In genomic region chr15:81466738-81467113, GRCm38 (mm10) we compare ENCODE assay signal across 8 mouse cellular contexts. TPM values are rescaled to one million over a fixed set of nuclear protein-coding genes. Genes with fewer than 3 reads are reported as not detected.
DNase-seq lines count a peak whose midpoint lies in the region; ATAC-seq and TF ChIP-seq lines count a peak whose summit lies in the region.

No protein-coding gene starts in this region.

- H3K4me3 ChIP-seq in kidney, postnatal 0 days (replicated peaks; ENCODE audit: low read depth, low read length) = peak overlapping the region; percentile 66
- H3K4me3 ChIP-seq in embryonic facial prominence, embryonic 10.5 days = peak overlapping the region; percentile 79
- H3K4me3 ChIP-seq in intestine, embryonic 14.5 days (ENCODE audit: low read depth, low read length) = peak overlapping the region; percentile 77
- peak overlapping the region; percentile 49 for H3K4me3 ChIP-seq in midbrain, postnatal 0 days (ENCODE audit: low read depth, low read length)

- H3K36me3 ChIP-seq in kidney, postnatal 0 days (ENCODE audit: insufficient read depth, low read length) = peaks cover 14% of the 10 kb centered on the region; the same call in 1 of the 2 replicates
- H3K36me3 ChIP-seq in embryonic facial prominence, embryonic 10.5 days (replicated peaks) = peaks cover 46% of the 10 kb centered on the region
- peaks cover 30% of the 10 kb centered on the region for H3K36me3 ChIP-seq in intestine, embryonic 14.5 days (ENCODE audit: control insufficient read depth, insufficient read depth, low read length)
- peaks cover 15% of the 10 kb centered on the region for H3K36me3 ChIP-seq in midbrain, postnatal 0 days (ENCODE audit: insufficient read depth, low read length)

- DNase-seq in kidney, postnatal 0 days (ENCODE audit: low spot score) = no peak
- DNase-seq in kidney, adult 18-20 months = no peak
- DNase-seq in embryonic facial prominence, embryonic 10.5 days (ENCODE audit: low spot score) = no peak
- no peak for DNase-seq in intestine, embryonic 14.5 days (ENCODE audit: low spot score)
- no peak for DNase-seq in midbrain, postnatal 0 days (ENCODE audit: low spot score)
- DNase-seq in right cerebral cortex, postnatal 25 days = no peak
- no peak for DNase-seq in adrenal gland, adult 8-10 months

- H3K27ac ChIP-seq in kidney, postnatal 0 days = peak overlapping the region; percentile 91
- H3K27ac ChIP-seq in embryonic facial prominence, embryonic 10.5 days (replicated peaks) = peak overlapping the region; percentile 93
- H3K27ac ChIP-seq in intestine, embryonic 14.5 days (ENCODE audit: low read depth) = peak overlapping the region; percentile 70
- H3K27ac ChIP-seq in midbrain, postnatal 0 days (ENCODE audit: low read depth, low read length) = peak overlapping the region; percentile 83

- under 1% methylated on average over 15 of the region's 15 CpGs for WGBS in kidney, postnatal 0 days
- 0% methylated on average over 15 of the region's 15 CpGs for WGBS in embryonic facial prominence, embryonic 10.5 days
- 0% methylated on average over 15 of the region's 15 CpGs for WGBS in intestine, embryonic 14.5 days
- WGBS in midbrain, postnatal 0 days = 0% methylated on average over 14 of the region's 15 CpGs

- peak overlapping the region; percentile 72 for H3K9ac ChIP-seq in kidney, postnatal 0 days (ENCODE audit: low read depth, low read length)
- peak overlapping the region; percentile 66 for H3K9ac ChIP-seq in intestine, embryonic 14.5 days (ENCODE audit: low read length)
- peak overlapping the region; percentile 61 for H3K9ac ChIP-seq in midbrain, postnatal 0 days (replicated peaks; ENCODE audit: low read length, poor library complexity, severe bottlenecking)

- ATAC-seq in kidney, postnatal 0 days (replicated peaks; ENCODE audit: low FRiP score, low read depth) = no peak
- ATAC-seq in intestine, embryonic 14.5 days (replicated peaks; ENCODE audit: low FRiP score, low TSS enrichment, low read depth) = no peak; the same call in 1 of the 2 replicates
- no peak for ATAC-seq in midbrain, postnatal 0 days (ENCODE audit: low FRiP score)
- no peak for ATAC-seq in activated CD4-positive, CD25-positive, alpha-beta regulatory T cell, adult 4 months

- peak overlapping the region; percentile 74 for H3K4me2 ChIP-seq in kidney, postnatal 0 days (ENCODE audit: low read length)
- peak overlapping the region; percentile 64 for H3K4me2 ChIP-seq in intestine, embryonic 14.5 days (ENCODE audit: low read length)
- peak overlapping the region; percentile 52 for H3K4me2 ChIP-seq in midbrain, postnatal 0 days (ENCODE audit: low read depth, low read length, poor library complexity, severe bottlenecking)

- no peaks in the 10 kb centered on the region for H3K27me3 ChIP-seq in kidney, postnatal 0 days (ENCODE audit: insufficient read depth, low read length)
- H3K27me3 ChIP-seq in embryonic facial prominence, embryonic 10.5 days (replicated peaks; ENCODE audit: low read depth, poor library complexity, severe bottlenecking) = no peaks in the 10 kb centered on the region
- H3K27me3 ChIP-seq in intestine, embryonic 14.5 days (replicated peaks; ENCODE audit: control insufficient read depth, insufficient read depth, low read length) = no peaks in the 10 kb centered on the region
- no peaks in the 10 kb centered on the region for H3K27me3 ChIP-seq in midbrain, postnatal 0 days (ENCODE audit: insufficient read depth, low read length)

- TF ChIP-seq CTCF in kidney, postnatal 0 days (IDR thresholded peaks at IDR 0.05; ENCODE audit: low read depth) = no peak
- TF ChIP-seq CTCF in midbrain, postnatal 0 days (IDR thresholded peaks at IDR 0.05) = no peak

- H3K4me1 ChIP-seq in kidney, postnatal 0 days (replicated peaks; ENCODE audit: insufficient read depth, low read length) = no peaks in the 10 kb centered on the region
- peaks cover 20% of the 10 kb centered on the region for H3K4me1 ChIP-seq in embryonic facial prominence, embryonic 10.5 days
- H3K4me1 ChIP-seq in intestine, embryonic 14.5 days (replicated peaks; ENCODE audit: control insufficient read depth, insufficient read depth, low read length) = 0 out of 2 replicates have a peak, but pooled peaks cover 7% of the 10 kb centered on the region
- no peaks in the 10 kb centered on the region for H3K4me1 ChIP-seq in midbrain, postnatal 0 days (ENCODE audit: insufficient read depth, low read length)

- no peaks in the 10 kb centered on the region for H3K9me3 ChIP-seq in kidney, postnatal 0 days (replicated peaks; ENCODE audit: low read length)
- H3K9me3 ChIP-seq in embryonic facial prominence, embryonic 10.5 days = peaks cover 4% of the 10 kb centered on the region; the same call in 1 of the 2 replicates
- peaks cover 8% of the 10 kb centered on the region; the same call in 1 of the 2 replicates for H3K9me3 ChIP-seq in intestine, embryonic 14.5 days (ENCODE audit: control insufficient read depth, low read length)
- H3K9me3 ChIP-seq in midbrain, postnatal 0 days (ENCODE audit: low read length) = no peaks in the 10 kb centered on the region

RNA-seq across cellular contexts. Expression of gene Rbx1, which starts 0.6 kb away (rescaled TPM):
- polyA plus RNA-seq in kidney, postnatal 0 days (2015; fragmentation: Nextera tagmentation; extraction: Ambion mirVana) = 517 and 563 TPM in 2 replicates
- 622 and 633 TPM in 2 replicates for polyA plus RNA-seq in embryonic facial prominence, embryonic 10.5 days (2016; fragmentation: Nextera tagmentation; extraction: Ambion mirVana)
- 514 and 518 TPM in 2 replicates for polyA plus RNA-seq in intestine, embryonic 14.5 days (2014; fragmentation: Nextera tagmentation; extraction: Ambion mirVana)
- 152 and 155 TPM in 2 replicates for total RNA-seq in midbrain, postnatal 0 days (2014; rRNA removed)
- polyA plus RNA-seq in midbrain, postnatal 0 days (2015; fragmentation: Nextera tagmentation; extraction: Ambion mirVana) = 397 and 411 TPM in 2 replicates
- polyA plus RNA-seq in activated CD4-positive, CD25-positive, alpha-beta regulatory T cell, adult 4 months (2017; shearing (Covaris generic)) = 100 to 1,000 TPM; 323 to 363 TPM
- total RNA-seq in adrenal gland, adult 8-10 months (2022) = 100 to 1,000 TPM; 150 to 165 (median 155) TPM

RNA-seq across cellular contexts. Expression of gene Dnajb7, which starts 58.6 kb away (rescaled TPM):
- polyA plus RNA-seq in kidney, postnatal 0 days (2015; fragmentation: Nextera tagmentation; extraction: Ambion mirVana) = 0.61 and 0.62 TPM in 2 replicates
- polyA plus RNA-seq in embryonic facial prominence, embryonic 10.5 days (2016; fragmentation: Nextera tagmentation; extraction: Ambion mirVana) = 3.0 and 3.1 TPM in 2 replicates
- 1.2 and 2.1 TPM in 2 replicates for polyA plus RNA-seq in intestine, embryonic 14.5 days (2014; fragmentation: Nextera tagmentation; extraction: Ambion mirVana)
- total RNA-seq in midbrain, postnatal 0 days (2014; rRNA removed) = not detected in 2 replicates
- polyA plus RNA-seq in midbrain, postnatal 0 days (2015; fragmentation: Nextera tagmentation; extraction: Ambion mirVana) = 0.16 and 0.26 TPM in 2 replicates
- 1 to 10 TPM; 2.5 to 2.7 TPM for polyA plus RNA-seq in activated CD4-positive, CD25-positive, alpha-beta regulatory T cell, adult 4 months (2017; shearing (Covaris generic))
- total RNA-seq in adrenal gland, adult 8-10 months (2022) = under 1 TPM in 1 of 4 experiments, not detected in 3; 0.34 TPM
